Mouse (Mus musculus): ENCODE measurements around the gene Gm28374.
"Not testable (repeated sequence)": the region's sequence is repeated elsewhere in the genome, so short reads cannot be mapped to it uniquely, and the experiment has no call there.

Gene Gm28374

DNA sequence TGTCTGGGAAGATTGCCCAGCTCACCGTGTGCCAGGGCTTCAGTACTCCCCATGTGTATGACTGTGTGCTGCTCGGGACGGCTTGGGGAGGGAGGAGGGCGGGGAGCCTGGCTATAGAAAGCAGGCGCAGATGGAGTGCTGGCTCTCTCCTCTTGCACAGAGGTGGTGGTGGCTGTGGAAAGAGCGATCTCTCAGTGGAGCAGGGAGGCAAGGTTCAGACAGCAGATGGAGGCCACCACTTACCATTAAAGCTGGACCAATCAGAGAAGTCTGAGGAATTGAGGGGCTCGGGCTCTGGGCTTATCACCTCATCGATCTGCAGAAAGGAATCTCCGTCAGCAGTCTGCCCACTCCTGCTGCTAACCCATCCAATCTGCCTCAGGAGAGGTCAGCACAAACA lies at the start of gene Gm28374:
TSS of gene Gm28374 (minus strand) at position 101 of the 400 bp plus-strand sequence.
- no peak for DNase-seq (ENCODE audit: low spot score in 2 of 2)

DNA sequence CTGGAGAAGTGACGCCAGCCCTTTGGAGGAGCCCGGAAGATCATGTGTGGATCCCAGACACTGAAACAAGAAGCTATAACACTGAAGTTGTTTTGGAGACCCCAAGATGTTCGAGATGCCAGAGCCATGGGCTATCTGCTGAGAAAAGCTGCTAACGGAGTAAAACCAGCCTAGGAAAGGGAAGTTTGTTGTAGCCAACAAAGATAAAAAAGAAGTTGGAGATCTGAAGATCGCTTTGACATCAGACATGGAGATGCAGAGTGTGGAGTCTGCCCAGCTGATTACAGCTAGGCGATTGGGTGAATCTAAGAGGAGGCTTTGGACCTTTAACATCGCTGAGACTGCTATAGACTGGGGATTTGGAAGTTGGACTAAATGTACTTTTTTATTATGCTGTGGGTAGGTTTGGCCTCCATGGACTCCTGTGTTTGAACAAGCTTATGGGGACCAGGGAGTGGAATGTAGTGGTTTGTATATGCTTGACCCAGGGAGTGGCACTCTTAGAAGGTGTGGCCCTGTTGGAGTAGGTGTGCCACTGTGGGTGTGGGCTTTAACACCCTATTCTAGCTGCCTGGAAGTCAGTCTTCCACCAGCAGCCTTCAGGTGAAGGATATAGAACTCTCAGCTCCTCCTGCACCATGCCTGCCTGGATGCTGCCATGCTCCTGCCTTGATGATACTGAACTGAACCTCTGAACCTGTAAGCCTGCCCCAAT lies 48.5 kb upstream of the Gm28374 start:
- DNase-seq (ENCODE audit: low spot score in 2 of 2): not testable (repeated sequence)

DNA sequence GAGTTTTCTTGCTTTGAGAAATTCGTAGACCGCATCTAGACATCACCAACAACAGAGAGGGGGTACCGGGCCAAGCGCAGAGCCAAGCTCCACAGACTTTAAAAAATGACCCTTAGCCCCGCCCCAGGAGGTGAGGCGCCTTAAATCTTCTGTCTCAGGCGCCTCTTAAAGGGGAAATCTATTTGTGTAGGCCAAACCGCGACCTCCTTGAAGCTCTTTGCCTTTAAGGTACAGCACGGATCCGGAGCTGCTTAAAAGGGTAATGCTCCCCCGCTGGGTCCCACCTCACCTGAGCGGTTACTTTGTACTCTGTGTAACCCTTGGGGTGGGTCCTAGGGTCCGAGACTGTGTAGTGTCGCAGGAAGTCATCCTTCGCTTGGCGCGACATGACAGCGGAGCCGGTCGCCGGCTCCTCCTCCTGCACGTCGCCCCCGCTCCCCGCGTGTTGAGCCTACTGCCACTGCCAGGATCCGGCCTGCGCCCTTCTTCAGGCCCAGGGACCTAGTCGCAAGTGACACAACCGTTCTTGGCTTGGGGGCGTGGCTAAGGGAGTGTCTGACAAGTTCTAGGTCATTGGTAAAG lies 45.8 kb upstream of the Gm28374 start, which contains the start of gene Snx15:
TSS of gene Snx15 (minus strand) at position 545 of the 582 bp plus-strand sequence.
- DNase-seq (ENCODE audit: low spot score in 2 of 2): peak; percentile 88 to 91

DNA sequence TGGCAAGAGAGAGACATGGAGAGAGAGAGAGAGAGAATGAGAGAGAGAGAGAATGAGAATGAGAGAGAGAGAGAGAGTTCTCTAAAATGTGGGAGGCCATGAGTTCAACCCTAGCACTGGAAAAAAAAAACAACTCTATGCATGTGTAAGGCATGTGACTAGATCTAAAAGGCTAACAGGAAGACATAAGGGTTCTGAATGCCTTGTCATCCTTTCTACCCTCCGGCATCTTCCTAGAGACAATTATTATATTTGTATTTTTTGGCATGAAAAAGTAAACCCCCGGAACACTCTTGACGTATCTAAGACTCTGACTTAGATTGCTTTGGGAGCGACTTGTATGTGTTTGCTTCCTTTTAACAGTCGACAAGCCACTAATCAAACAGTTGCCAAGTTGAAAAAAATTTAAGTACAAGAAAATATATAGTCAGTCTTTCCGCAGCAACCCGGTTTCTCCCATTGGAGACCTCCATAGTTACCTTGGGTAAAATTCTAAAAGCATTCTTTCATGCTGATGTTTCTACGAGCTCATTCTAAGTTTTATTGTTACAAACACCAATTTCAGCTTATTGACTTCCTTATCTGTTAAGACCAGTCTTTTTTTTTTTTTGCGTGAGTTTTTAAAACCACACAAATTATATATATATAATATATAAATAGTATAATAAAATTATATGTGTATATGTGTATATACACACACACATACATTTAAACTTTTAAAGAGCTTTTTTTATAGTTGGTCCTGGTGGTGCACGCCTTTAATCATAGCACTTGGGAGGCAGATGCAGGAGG lies 44.9 kb upstream of the Gm28374 start:
- DNase-seq (ENCODE audit: low spot score in 2 of 2): no peak

DNA sequence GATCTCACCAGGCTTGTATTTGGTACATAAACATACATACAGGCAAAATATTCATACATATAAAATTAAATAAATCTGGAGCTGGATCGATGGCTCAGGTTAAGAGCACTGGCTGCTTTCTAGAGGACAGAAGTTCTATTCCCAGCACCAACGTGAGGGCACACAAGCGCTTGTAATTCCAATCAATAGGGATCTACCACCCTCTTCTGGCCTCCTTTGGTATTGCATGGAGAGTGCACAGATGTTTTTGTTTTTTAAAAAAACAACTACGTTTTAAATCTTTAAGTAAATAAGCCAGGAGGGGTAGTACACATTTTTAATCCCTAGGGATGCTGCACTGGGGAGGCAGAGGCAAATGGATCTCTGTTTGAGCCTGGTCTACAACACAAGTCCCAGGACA lies 44.2 kb upstream of the Gm28374 start:
- no peak for DNase-seq (ENCODE audit: low spot score in 2 of 2)

DNA sequence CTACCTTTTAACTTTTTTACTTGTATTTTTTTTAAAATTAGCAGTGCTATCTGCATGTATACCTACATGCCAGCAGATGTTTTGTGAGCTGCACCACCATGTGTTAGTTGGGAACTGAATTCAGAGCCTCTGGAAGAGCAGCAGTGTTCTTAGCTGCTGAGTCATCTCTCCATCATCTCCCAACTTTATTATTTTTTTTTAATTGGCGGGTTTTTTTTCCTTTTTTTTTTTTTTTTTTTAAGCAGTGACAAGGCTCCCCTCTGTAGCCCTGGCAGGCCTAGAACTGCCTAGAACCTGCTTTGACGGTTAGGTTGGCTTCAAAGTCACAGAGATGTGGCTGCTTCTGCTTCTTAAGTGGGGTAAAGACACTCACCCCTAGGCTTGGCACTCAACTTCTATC lies 42.8 kb upstream of the Gm28374 start:
- no peak for DNase-seq (ENCODE audit: low spot score in 2 of 2)

DNA sequence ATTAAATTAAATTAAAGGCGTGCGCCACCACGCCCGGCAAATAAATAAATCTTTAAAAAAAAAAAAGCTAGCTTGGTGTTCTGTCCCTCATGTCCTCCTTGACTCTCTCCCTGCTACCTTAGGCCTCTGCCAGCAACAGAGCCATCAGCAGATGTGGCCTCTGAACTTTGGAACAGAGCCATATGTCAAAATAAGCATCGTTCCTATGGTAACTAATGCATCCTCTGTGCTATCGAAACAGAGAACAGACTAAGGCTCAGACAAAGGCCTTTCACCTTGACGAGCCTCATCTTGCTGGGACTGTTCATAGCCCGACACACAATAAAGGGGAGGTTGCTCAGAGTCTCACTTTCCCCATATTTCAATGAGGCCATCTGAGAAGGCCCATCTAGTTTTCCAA lies 41.3 kb upstream of the Gm28374 start:
- DNase-seq (ENCODE audit: low spot score in 2 of 2): no peak

DNA sequence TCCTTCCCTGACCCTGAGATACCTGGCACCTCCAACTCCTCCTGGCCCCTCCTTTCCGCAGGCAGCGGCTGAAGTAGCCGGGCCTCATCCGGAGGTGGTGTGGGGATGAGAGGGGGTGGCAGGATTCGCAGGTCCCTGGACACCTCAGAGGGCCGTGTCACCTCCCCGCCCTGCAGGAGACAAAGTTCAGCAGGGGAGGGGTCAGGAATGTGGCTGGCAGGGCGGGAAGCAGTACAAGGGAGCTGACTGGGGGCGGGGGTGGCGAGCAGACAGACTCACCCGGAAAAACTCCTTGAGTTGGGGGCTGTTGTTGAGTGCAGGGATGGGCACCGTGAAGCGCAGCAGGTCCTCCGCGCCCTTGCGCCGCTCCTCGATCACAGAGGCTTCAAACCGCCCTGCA lies 39.7 kb upstream of the Gm28374 start:
- no peak for DNase-seq (ENCODE audit: low spot score in 2 of 2)

DNA sequence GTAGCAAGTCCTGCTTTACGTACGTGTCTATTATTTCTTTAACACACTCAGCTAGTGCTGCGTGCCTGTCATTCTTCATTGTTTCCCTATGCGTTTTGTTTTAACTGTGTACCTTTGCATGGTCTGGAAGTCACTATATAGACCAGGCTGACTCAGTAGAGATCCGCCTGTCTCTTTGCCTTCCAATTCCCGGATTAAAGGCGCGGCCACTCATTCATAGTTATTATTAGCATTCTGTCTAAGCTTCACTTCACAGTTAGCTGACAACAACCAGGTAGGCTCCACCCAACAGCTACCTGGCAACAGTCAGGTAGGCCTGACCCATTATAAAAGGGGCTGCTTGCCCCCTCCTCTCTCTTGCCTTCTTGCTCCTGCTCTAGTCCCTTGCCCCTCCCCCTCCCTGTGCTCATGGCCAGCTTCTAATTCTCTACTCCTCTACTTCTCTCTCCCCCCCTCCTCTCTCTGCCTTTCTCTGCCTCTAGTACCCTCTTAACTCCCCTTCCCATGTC lies 36.7 kb upstream of the Gm28374 start:
- DNase-seq (ENCODE audit: low spot score in 2 of 2): no peak

DNA sequence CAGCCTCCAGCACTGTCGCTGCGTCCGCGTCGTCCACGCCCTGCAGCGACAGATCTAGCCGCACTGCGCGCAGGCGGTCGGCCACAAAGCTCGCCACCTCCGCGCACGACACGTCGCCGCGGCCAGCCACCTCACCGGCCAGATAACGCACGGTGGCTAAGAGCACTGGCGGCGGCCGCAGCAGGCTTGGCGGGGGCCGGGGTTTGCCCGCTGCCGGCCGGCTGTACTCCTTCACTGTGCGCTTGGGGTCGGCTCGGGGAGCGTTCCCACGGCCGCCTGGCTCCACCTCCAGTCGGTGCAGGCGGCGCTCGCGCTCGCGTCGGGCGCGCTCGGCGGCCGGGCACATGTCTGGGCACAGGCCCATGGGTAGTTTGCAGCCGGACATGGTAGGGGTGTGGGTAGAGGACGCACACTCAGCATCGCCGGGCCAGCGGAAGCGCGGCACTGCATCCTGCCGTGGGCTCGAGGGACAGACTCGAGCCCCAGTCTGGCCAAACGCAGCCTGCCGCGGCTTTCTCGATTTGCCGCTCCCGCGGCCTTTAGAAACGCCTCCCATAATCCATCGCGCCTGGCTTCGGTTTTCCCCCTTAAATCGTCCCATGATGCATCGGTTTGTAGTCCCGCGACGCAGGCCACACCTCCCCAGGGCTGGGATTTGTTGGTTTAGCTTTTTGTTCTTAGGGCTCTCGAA lies 36.1 kb upstream of the Gm28374 start, which contains the start of gene Sac3d1:
TSS of gene Sac3d1 (minus strand) at position 665 of the 691 bp plus-strand sequence.
- DNase-seq (ENCODE audit: low spot score in 2 of 2): peak; percentile 79 to 82

DNA sequence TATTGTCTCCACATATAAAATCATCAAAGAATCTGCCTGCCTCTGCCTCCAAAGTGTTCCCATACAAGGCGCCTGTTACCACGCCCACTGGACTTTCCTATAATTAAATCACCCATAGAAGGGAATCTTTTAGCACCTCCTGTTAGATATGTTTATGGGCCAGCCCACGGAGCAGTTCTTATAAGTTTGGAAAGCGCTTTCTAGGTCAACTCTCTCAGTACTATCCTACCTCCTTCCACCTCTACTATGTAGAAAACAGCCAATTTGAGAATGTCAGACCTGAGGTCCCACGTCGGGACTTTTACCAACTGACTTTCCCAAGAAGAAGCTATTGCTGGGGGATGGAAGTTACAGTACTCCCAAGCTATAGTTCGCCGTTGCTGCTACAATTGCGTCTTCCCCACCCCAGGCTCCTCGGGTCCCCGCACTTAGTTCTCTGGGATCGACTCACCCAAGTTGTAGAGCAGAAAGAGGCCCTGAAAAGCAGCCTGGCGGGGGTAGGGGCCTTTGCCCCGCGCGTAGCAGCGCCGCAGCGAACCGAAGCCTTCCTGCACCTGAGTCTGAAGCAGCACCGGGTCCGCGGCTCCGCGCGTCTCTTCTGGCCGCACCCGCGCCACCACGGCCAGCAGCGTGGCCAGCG lies 35.4 kb upstream of the Gm28374 start:
- DNase-seq (ENCODE audit: low spot score in 2 of 2): no peak

DNA sequence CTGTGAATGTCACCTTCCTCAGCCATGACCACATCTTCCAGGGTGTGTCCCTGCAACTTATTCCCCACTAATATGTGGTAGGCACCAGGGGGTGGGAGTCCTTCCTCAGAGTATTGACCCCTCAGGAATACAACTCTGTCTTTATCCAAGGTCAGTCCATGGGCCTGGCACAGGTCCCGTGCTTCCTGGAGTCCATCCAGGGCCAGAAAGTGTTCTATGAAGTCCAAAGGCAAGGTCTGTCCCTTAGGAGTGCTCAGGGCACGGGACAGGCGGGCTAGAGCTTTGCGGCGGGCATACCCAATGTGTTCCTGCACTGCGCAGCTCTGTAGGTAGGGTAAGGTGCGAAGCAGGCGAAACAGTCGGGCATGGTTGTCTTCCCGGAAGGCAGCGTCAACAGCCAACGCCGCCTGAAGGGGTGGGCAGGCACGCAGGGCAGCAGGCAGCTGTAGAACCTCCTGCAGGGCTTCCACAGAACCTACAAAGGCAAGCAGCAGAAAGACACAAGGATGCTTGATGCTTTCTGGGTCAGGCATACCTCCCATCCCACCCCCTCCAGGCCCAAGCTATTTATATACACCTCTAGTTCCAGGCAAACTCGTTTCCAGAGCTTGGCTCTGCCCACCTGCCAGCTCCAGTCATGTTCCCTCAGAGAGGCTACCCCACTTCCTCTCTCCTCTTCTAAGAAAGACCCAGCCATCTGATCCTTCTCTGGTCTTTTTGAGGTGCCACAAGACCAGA lies 34.2 kb upstream of the Gm28374 start:
- no peak for DNase-seq (ENCODE audit: low spot score in 2 of 2)

DNA sequence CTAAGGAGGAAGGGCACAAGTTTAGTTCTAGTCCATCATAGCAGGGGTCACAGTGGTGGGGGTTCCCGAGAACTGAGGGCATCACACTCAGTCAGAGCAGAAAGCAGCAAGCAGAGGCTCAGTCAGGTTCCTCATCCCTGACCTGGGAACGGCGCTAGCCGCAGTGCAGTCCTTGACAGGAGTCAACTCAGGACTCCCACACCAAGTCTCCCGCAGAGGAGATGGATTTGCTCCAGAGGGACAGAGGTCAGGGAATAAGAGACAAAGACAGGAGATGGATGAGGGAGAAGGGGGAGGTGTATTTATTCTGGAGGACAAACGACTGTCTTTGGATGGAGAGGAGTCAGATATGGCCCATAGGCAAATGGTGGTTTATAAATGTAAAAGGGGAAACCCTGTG lies 31.1 kb upstream of the Gm28374 start:
- DNase-seq (ENCODE audit: low spot score in 2 of 2): no peak

DNA sequence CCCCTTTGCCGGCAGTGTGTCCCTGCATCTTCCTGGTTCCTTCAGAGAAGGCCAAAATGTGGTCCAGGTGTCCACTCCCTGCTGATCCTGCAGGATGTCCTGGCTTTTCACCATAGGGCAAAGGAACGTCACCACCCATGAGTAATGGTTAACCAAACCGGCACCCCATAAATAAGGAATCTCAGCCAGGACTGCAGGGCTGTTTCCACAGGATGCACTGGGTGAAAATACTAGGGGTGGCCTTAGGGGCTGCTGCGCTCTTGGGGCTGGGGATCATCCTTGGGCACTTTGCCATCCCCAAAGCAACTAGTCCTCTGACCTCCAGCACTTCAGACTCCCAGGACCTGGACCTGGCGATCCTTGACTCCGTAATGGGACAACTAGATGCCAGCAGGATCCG lies 23.5 kb upstream of the Gm28374 start, which contains the start of gene Naaladl1:
TSS of gene Naaladl1 (plus strand) at position 197 of the 400 bp plus-strand sequence.
- DNase-seq (ENCODE audit: low spot score in 2 of 2): no peak

DNA sequence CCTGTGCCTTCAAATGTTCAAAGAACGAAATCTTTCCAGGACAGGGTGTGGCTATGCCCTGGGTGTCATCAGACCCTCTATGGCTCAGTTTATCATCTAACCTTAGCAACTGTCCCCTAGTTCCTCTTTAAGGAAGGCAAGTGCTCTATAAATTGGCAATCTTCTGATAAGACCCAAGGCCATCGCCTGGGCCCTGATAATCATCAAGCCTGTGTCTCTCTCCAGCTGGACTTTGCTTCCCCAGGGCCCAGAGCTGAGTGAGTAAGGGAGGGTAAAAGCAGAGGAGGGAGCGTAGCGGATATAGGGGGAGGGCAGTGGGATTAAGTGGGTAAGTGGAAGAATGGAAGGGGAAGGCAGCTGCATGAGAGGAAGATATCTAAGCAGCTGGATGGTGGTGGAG lies 22.4 kb upstream of the Gm28374 start:
- no peak for DNase-seq (ENCODE audit: low spot score in 2 of 2)

DNA sequence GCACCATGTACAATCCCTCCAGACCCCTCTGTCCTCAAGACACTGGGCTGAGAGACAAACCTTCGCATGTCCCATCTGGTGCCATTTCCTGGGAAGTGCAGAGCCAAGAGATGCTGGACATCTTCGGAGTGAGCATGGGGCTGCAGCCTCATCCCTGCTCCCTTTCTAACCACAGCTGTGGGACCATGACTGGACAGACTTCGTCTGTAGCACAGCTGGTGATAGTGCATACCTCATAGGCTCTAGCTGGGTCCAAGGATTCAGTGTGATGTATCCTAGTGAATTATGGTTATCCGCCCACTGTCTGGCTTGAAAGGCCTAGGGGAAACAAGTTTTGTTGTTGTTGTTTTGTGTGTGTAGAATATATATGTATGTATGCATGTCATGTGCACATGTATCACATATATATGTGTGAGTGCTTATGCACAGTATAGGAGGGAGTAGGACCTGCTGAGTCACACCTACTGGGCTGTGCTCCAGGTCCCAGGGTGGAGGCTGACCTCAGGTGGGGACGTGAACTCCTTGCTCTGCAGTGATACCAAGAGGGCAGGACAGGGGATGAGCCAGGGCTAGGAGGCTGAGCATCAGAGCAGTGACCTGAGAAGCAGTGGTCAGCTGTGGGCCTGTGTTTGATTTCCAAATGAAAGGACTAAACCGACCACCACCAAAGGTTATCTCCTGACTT lies 20.3 kb upstream of the Gm28374 start:
- DNase-seq (ENCODE audit: low spot score in 2 of 2): no peak

DNA sequence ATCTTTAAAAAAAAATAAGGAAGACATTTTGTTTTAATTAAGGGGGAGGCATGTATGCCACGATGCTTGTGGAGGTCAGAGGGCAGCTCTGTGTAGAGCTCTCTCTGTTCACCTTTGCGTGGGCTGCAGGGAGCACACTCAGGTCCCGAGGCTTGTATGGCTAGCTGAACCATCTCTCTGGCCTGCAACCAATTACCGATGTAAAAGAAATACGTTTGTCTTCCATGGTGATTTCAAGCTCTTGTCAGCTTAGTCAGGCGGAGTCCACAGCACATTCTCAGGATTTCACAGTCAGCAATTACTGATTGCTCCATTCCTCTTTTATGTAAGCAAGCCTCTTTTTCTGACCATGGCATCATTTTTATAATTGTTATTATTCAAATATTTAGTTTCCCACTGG lies 19.1 kb upstream of the Gm28374 start:
- DNase-seq (ENCODE audit: low spot score in 2 of 2): no peak

DNA sequence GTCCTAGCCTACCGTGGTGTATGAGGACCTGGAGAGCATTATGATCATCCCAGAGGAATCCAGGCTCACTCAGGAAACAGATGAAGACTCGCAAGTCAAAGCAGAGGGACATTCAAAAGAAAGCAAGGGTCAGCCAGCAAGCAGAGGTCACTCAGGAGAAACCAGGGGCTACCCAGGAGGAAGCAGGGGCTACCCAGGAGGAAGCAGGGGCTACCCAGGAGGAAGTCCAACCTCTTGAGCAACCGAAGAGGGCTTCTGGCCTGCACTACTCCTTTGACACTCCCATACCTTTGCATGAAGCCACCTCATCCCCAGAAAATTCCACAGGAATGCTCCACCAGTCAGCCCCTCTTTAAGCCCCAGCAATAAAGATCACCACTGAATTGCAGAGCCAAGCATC lies 15.8 kb upstream of the Gm28374 start:
- no peak for DNase-seq (ENCODE audit: low spot score in 2 of 2)

DNA sequence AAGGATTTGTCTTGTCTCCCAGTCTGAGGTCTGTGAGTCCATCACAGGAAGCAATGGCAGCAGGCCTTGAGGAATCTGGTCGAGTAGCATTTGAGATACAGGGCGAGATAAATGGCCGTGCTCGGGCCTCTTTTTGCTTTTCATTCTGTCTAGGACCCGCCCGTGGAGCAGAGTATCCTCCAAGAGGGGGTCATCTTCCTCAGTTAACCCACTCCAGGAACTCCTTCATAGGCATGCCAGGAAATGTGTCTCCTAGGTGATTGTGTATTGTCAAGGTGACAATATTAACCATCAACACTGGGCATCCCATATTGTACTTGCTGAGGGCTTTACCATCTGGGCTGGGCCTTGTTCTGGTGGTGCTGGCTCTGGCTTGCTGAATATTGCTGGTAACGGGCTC lies 12.1 kb upstream of the Gm28374 start, which contains the start of gene AC131692.1:
TSS of gene AC131692.1 (plus strand) at position 301 of the 400 bp plus-strand sequence.
- DNase-seq (ENCODE audit: low spot score in 2 of 2): no peak

DNA sequence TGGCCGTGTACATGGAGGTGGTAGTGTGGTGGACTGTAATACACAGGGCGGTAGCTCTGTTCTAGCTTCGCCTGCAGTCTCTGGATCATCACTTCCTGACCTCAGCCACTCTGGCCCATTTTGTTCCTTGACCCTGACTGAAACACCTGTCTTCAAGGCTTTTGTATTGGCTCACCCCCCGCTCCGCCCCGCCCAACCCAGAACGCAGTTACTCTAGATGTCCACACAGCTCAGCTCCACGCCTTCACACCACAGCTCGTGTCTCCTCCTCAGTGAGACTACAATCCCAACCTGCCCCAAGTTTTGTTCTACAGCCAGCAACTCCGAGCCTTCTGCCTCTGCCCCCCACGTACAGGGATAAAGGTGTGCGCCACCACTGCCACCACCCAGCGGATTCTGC lies 6.8 kb upstream of the Gm28374 start:
- no peak for DNase-seq (ENCODE audit: low spot score in 2 of 2)
